ENCODE assay signal across 22 mouse cellular contexts in the genomic region with DNA sequence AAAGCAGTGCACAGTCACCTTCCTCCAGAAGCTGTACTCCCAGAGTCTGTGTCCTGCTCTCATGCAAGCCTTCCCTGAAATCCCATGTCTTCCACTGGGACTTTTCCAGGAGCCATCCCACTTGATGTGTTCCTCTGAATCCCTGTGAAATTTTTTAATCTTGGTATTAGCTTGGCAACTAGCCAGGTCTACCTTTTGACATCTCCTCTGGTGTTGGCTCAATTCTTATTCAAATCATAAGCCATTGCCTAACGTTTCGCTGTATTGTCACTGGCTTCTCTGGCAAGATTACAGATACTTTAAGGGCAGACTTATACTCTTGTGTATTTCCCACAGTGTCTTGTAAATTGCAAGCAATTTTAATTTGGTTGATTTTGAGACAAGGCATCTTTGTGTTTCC. TPM values are rescaled to one million over a fixed set of nuclear protein-coding genes. Genes with fewer than 3 reads are reported as not detected.
A peak's percentile ranks its signal among the peaks of the same experiment; 100 is the strongest.
DNase-seq lines count a peak whose midpoint lies in the region; ATAC-seq and TF ChIP-seq lines count a peak whose summit lies in the region.
"Had no signal": no experiment of that assay in that cellular context is flagged by ENCODE, and none has a peak within 500 bp of the region (broad histone marks: within the 10 kb centered on the region; RNA-seq: fewer than 3 reads in every experiment).

No protein-coding gene starts in this region.

- TF ChIP-seq EP300 in heart, adult 2 months (IDR thresholded peaks at IDR 0.05; ENCODE audit: insufficient read depth, low read depth, low read length), result no peak
- TF ChIP-seq EP300 in stomach, postnatal 0 days (optimal IDR thresholded peaks at IDR 0.05), result no peak

- TF ChIP-seq CTCF in heart, adult 2 months (IDR thresholded peaks at IDR 0.05), result no peak
- TF ChIP-seq CTCF in stomach, postnatal 0 days (IDR thresholded peaks at IDR 0.05; ENCODE audit: low read depth), result no peak

- WGBS in forebrain, embryonic 14.5 days, result 54% methylated on average over 2 of the region's 2 CpGs
- 62% methylated on average over 2 of the region's 2 CpGs for WGBS in forebrain, embryonic 11.5 days
- 35% methylated on average over 2 of the region's 2 CpGs for WGBS in midbrain, embryonic 14.5 days
- WGBS in midbrain, embryonic 15.5 days, result 38% methylated on average over 2 of the region's 2 CpGs
- 56% methylated on average over 2 of the region's 2 CpGs for WGBS in heart, adult 2 months
- WGBS in stomach, postnatal 0 days, result 59% methylated on average over 2 of the region's 2 CpGs

- TF ChIP-seq POLR2A in heart, adult 2 months (IDR thresholded peaks at IDR 0.05; ENCODE audit: insufficient read depth, low read depth, low read length), result no peak

- H3K27ac ChIP-seq in forebrain, embryonic 14.5 days (ENCODE audit: low read depth, low read length), result no peak overlapping the region
- H3K27ac ChIP-seq in forebrain, embryonic 11.5 days (ENCODE audit: low read depth, low read length), result no peak overlapping the region
- no peak overlapping the region for H3K27ac ChIP-seq in midbrain, embryonic 14.5 days (replicated peaks; ENCODE audit: low read depth, low read length)
- no peak overlapping the region for H3K27ac ChIP-seq in midbrain, embryonic 15.5 days
- H3K27ac ChIP-seq in heart, adult 2 months, result no peak overlapping the region
- H3K27ac ChIP-seq in stomach, postnatal 0 days (replicated peaks), result no peak overlapping the region

- no peak overlapping the region for H3K4me2 ChIP-seq in forebrain, embryonic 14.5 days (ENCODE audit: low read length)
- no peak overlapping the region for H3K4me2 ChIP-seq in forebrain, embryonic 11.5 days (ENCODE audit: low read depth, low read length, severe bottlenecking)
- no peak overlapping the region for H3K4me2 ChIP-seq in midbrain, embryonic 14.5 days (ENCODE audit: low read length)
- H3K4me2 ChIP-seq in midbrain, embryonic 15.5 days, result no peak overlapping the region
- H3K4me2 ChIP-seq in stomach, postnatal 0 days (replicated peaks; ENCODE audit: low read depth), result no peak overlapping the region

- H3K36me3 ChIP-seq in forebrain, embryonic 14.5 days (ENCODE audit: control insufficient read depth, insufficient read depth, low read length), result no peaks in the 10 kb centered on the region
- no peaks in the 10 kb centered on the region for H3K36me3 ChIP-seq in forebrain, embryonic 11.5 days (ENCODE audit: control insufficient read depth, insufficient read depth, low read length)
- no peaks in the 10 kb centered on the region for H3K36me3 ChIP-seq in midbrain, embryonic 14.5 days (ENCODE audit: control insufficient read depth, insufficient read depth, low read length)
- no peaks in the 10 kb centered on the region for H3K36me3 ChIP-seq in midbrain, embryonic 15.5 days (replicated peaks)
- H3K36me3 ChIP-seq in heart, adult 2 months (ENCODE audit: control insufficient read depth, insufficient read depth, low read length), result no peaks in the 10 kb centered on the region
- no peaks in the 10 kb centered on the region for H3K36me3 ChIP-seq in stomach, postnatal 0 days (ENCODE audit: control insufficient read depth, insufficient read depth, low read length)
- H3K36me3 ChIP-seq: G1E had no signal

- no peaks in the 10 kb centered on the region for H3K27me3 ChIP-seq in forebrain, embryonic 14.5 days (replicated peaks; ENCODE audit: control insufficient read depth, insufficient read depth, low read length)
- no peaks in the 10 kb centered on the region for H3K27me3 ChIP-seq in forebrain, embryonic 11.5 days (ENCODE audit: control insufficient read depth, insufficient read depth, low read length)
- no peaks in the 10 kb centered on the region for H3K27me3 ChIP-seq in midbrain, embryonic 14.5 days (ENCODE audit: control insufficient read depth, insufficient read depth, low read length)
- no peaks in the 10 kb centered on the region for H3K27me3 ChIP-seq in midbrain, embryonic 15.5 days (replicated peaks)
- H3K27me3 ChIP-seq in heart, adult 2 months (ENCODE audit: control insufficient read depth, insufficient read depth, low read length), result no peaks in the 10 kb centered on the region
- no peaks in the 10 kb centered on the region for H3K27me3 ChIP-seq in stomach, postnatal 0 days (ENCODE audit: control insufficient read depth, insufficient read depth, low read length)
- H3K27me3 ChIP-seq: CH12.LX, Patski had no signal

- no peak overlapping the region for H3K4me3 ChIP-seq in forebrain, embryonic 14.5 days (ENCODE audit: low read depth, low read length)
- H3K4me3 ChIP-seq in forebrain, embryonic 11.5 days (ENCODE audit: low read depth, low read length), result no peak overlapping the region
- H3K4me3 ChIP-seq in midbrain, embryonic 14.5 days (replicated peaks; ENCODE audit: low read depth, low read length), result no peak overlapping the region
- H3K4me3 ChIP-seq in midbrain, embryonic 15.5 days, result no peak overlapping the region
- H3K4me3 ChIP-seq in heart, adult 2 months, result no peak overlapping the region
- H3K4me3 ChIP-seq in stomach, postnatal 0 days (ENCODE audit: low read depth, low read length), result no peak overlapping the region

- no peak overlapping the region for H3K9ac ChIP-seq in forebrain, embryonic 14.5 days (ENCODE audit: low read length)
- H3K9ac ChIP-seq in forebrain, embryonic 11.5 days (ENCODE audit: low read length), result no peak overlapping the region
- no peak overlapping the region for H3K9ac ChIP-seq in midbrain, embryonic 14.5 days (replicated peaks; ENCODE audit: low read length)
- H3K9ac ChIP-seq in midbrain, embryonic 15.5 days, result no peak overlapping the region
- no peak overlapping the region for H3K9ac ChIP-seq in heart, adult 2 months (ENCODE audit: low read depth, low read length)
- H3K9ac ChIP-seq in stomach, postnatal 0 days (ENCODE audit: low read length), result no peak overlapping the region

- peak; percentile 3 for DNase-seq in forebrain, embryonic 14.5 days (ENCODE audit: low spot score)
- DNase-seq in forebrain, embryonic 11.5 days (ENCODE audit: low spot score), result no peak
- DNase-seq in midbrain, embryonic 14.5 days, result peak; percentile 14
- DNase-seq in fat pad, adult 2 months (ENCODE audit: extremely low read depth, low read depth, low spot score), result peak; percentile 97
- DNase-seq in gonadal fat pad, adult 2 months (ENCODE audit: low read depth), result peak; percentile 84
- no peak for DNase-seq in heart, adult 2 months
- no peak for DNase-seq in stomach, postnatal 0 days (ENCODE audit: low spot score)
- DNase-seq: adrenal gland, adult 2 months; adrenal gland, adult 8-10 months; adrenal gland, postnatal 10 days; adrenal gland, postnatal 14 days; adrenal gland, postnatal 25 days; adrenal gland, postnatal 36 days; B cell, adult 2 months; cerebellum, adult 11 months; cerebellum, adult 11-12 months had no signal

- H3K79me2 ChIP-seq in heart, adult 2 months (replicated peaks; ENCODE audit: control insufficient read depth, insufficient read depth, low read length), result peaks cover 2% of the 10 kb centered on the region; the same call in 1 of the 2 replicates

- no peak for ATAC-seq in forebrain, embryonic 14.5 days
- no peak for ATAC-seq in forebrain, embryonic 11.5 days (replicated peaks; ENCODE audit: low FRiP score)
- no peak for ATAC-seq in midbrain, embryonic 14.5 days (ENCODE audit: low FRiP score, low TSS enrichment)
- ATAC-seq in midbrain, embryonic 15.5 days (replicated peaks), result no peak
- ATAC-seq in stomach, postnatal 0 days (ENCODE audit: low FRiP score, low TSS enrichment), result no peak
- ATAC-seq: activated CD4-positive, CD25-positive, alpha-beta regulatory T cell, adult 4 months; CD4-positive, CD25-positive, alpha-beta regulatory T cell, adult 4 months; Patski had no signal

- no peaks in the 10 kb centered on the region for H3K4me1 ChIP-seq in forebrain, embryonic 14.5 days (ENCODE audit: control insufficient read depth, insufficient read depth, low read length)
- no peaks in the 10 kb centered on the region for H3K4me1 ChIP-seq in forebrain, embryonic 11.5 days (replicated peaks; ENCODE audit: control insufficient read depth, insufficient read depth, low read length)
- no peaks in the 10 kb centered on the region for H3K4me1 ChIP-seq in midbrain, embryonic 14.5 days (ENCODE audit: control insufficient read depth, insufficient read depth, low read length)
- no peaks in the 10 kb centered on the region for H3K4me1 ChIP-seq in midbrain, embryonic 15.5 days
- H3K4me1 ChIP-seq in heart, adult 2 months (ENCODE audit: control insufficient read depth, insufficient read depth, low read length), result peaks cover 2% of the 10 kb centered on the region; the same call in 1 of the 2 replicates
- no peaks in the 10 kb centered on the region for H3K4me1 ChIP-seq in stomach, postnatal 0 days (replicated peaks; ENCODE audit: control insufficient read depth, insufficient read depth)

- intact Hi-C loops in heart, adult 2 months (cut with DNase I), result no loop called here

- no peaks in the 10 kb centered on the region for H3K9me3 ChIP-seq in forebrain, embryonic 14.5 days (replicated peaks; ENCODE audit: control insufficient read depth, low read length)
- H3K9me3 ChIP-seq in forebrain, embryonic 11.5 days (ENCODE audit: control insufficient read depth, low read length), result no peaks in the 10 kb centered on the region
- H3K9me3 ChIP-seq in midbrain, embryonic 14.5 days (ENCODE audit: control insufficient read depth, low read length), result no peaks in the 10 kb centered on the region
- H3K9me3 ChIP-seq in midbrain, embryonic 15.5 days, result no peaks in the 10 kb centered on the region
- no peaks in the 10 kb centered on the region for H3K9me3 ChIP-seq in stomach, postnatal 0 days (ENCODE audit: control insufficient read depth, low read length)
- H3K9me3 ChIP-seq: G1E had no signal

RNA-seq across cellular contexts. Expression of a gene that starts 43.6 kb away (rescaled TPM):
- polyA plus RNA-seq in forebrain, embryonic 14.5 days (2014; fragmentation: Nextera tagmentation; extraction: Ambion mirVana), result 0.16 TPM in 1 of 2 replicates, not detected in the other
- 0.43 TPM in 1 of 2 replicates, not detected in the other for polyA plus RNA-seq in forebrain, embryonic 11.5 days (2014; fragmentation: Nextera tagmentation; extraction: Ambion mirVana)
- polyA plus RNA-seq in midbrain, embryonic 14.5 days (2014; fragmentation: Nextera tagmentation; extraction: Ambion mirVana), result 0.36 and 0.77 TPM in 2 replicates
- polyA plus RNA-seq in midbrain, embryonic 15.5 days (2015; fragmentation: Nextera tagmentation; extraction: Ambion mirVana), result 0.37 and 0.47 TPM in 2 replicates
- 86.7 and 120 TPM in 2 replicates for polyA plus RNA-seq in gonadal fat pad, adult 2 months (2012; rRNA removed)
- 10 to 100 TPM; 11.6 to 11.7 TPM for total RNA-seq in heart, adult 2 months (2021)
- 12.4 and 15.7 TPM in 2 replicates for polyA plus RNA-seq in heart, adult 2 months (2012; rRNA removed)
- polyA plus RNA-seq in stomach, postnatal 0 days (2015; fragmentation: Nextera tagmentation; extraction: Ambion mirVana), result 44.4 and 47.8 TPM in 2 replicates
- total RNA-seq: CH12.LX, G1E had no signal
- polyA plus RNA-seq: G1E had no signal

Comparison
In these comparisons a context has a peak if more than half of its experiments do, and no peak if none do; other contexts are left out.
1. DNase-seq: peak in forebrain, embryonic 14.5 days (single experiment), midbrain, embryonic 14.5 days (single experiment), fat pad, adult 2 months (single experiment) and gonadal fat pad, adult 2 months (single experiment); none in forebrain, embryonic 11.5 days (single experiment), heart, adult 2 months (0 of 2) and stomach, postnatal 0 days (single experiment).